Mouse (Mus musculus): Measurements from ENCODE around the gene Cadps2. TPM values are rescaled to one million over a fixed set of nuclear protein-coding genes. Genes with fewer than 3 reads are reported as not detected.

Gene Cadps2
- total and polyA plus RNA-seq, 3 experiments = 0.87 TPM; not detected in 2

DNA sequence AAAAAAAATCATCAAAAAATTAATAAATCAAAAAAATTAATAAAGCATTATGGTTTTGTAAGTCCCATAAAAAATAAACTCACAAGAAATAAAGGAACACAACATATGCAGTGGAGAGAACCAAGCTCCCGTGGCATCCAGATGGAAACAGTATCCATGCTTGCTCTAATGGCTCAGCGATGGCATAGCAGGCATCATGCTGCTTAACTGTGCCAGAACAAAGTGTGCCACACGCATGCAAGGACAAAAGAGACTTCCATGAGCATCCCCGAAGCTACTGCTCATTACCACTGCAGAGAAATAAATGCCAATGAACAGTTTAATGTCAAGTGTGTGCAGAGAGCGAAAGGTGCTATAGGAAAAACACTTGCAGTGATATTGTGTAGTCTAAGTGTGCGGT lies 29.9 kb downstream of the Cadps2 start:
- TF ChIP-seq GATA1 (IDR thresholded peaks at IDR 0.05; ENCODE audit: borderline replicate concordance, low read length) (no peak), GATA2 (IDR thresholded peaks at IDR 0.05; ENCODE audit: borderline replicate concordance, low read depth, low read length) (no peak), CTCF (IDR thresholded peaks at IDR 0.05; ENCODE audit: low read depth, low read length) (no peak), POLR2AphosphoS5 (IDR thresholded peaks at IDR 0.05; ENCODE audit: insufficient replicate concordance, low read depth, low read length) (no peak), TAL1 (conservative IDR thresholded peaks at IDR 0.05; ENCODE audit: low read depth, low read length) (no peak)
- ATAC-seq (ENCODE audit: extremely low read depth, insufficient number of reproducible peaks, low FRiP score, poor library complexity, severe bottlenecking) (no peak), DNase-seq (ENCODE audit: low spot score) (no peak)

DNA sequence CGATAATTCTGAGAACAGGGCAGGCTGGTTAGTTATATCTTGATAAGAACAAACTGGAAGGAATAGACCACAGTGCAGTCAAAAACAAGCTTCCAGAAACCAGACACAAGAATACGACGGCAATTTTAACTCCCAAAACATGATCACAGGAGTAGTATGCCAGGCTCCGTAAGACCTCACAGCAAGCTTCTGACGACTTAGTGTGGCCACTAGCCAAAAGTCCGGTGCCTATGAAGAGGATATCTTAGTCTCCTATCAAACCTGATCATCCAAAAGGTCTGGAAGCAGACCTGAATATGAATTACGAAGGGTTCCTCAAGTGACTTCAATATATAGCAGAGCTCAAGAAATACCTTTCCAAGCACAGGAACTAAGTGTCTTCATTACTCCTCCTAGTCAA lies 33.9 kb downstream of the Cadps2 start:
- H3K4me3 ChIP-seq (ENCODE audit: low read depth, low read length) = no peak overlapping the region
- no peak for ATAC-seq (ENCODE audit: extremely low read depth, insufficient number of reproducible peaks, low FRiP score, poor library complexity, severe bottlenecking)

More for the DNA sequence above, 29.9 kb downstream of the Cadps2 start:
- H3K9me3 ChIP-seq (replicated peaks) = peaks cover 5% of the 10 kb centered on the region; the same call in 1 of the 2 replicates
- H3K36me3 ChIP-seq (replicated peaks) = no peaks in the 10 kb centered on the region
- no peaks in the 10 kb centered on the region for H3K27me3 ChIP-seq (ENCODE audit: insufficient read depth, low read length)
- no peak overlapping the region for H3K4me3 ChIP-seq (ENCODE audit: low read depth, low read length)
- no peaks in the 10 kb centered on the region for H3K4me1 ChIP-seq (ENCODE audit: insufficient read depth, low read depth, low read length)

GRCm38 (mm10) chr6:23791822-23792221 lies 47.4 kb downstream of the Cadps2 start:
- no peaks in the 10 kb centered on the region for H3K9me3 ChIP-seq (replicated peaks)
- TF ChIP-seq GATA2 (IDR thresholded peaks at IDR 0.05; ENCODE audit: borderline replicate concordance, low read depth, low read length) = no peak
- TF ChIP-seq TAL1 (conservative IDR thresholded peaks at IDR 0.05; ENCODE audit: low read depth, low read length) = no peak
- no peak for TF ChIP-seq POLR2AphosphoS5 (IDR thresholded peaks at IDR 0.05; ENCODE audit: insufficient replicate concordance, low read depth, low read length)
- TF ChIP-seq CTCF (IDR thresholded peaks at IDR 0.05; ENCODE audit: low read depth, low read length) = no peak
- TF ChIP-seq GATA1 (IDR thresholded peaks at IDR 0.05; ENCODE audit: borderline replicate concordance, low read length) = no peak
- no peak for DNase-seq (ENCODE audit: low spot score)
- H3K36me3 ChIP-seq (replicated peaks) = no peaks in the 10 kb centered on the region
- H3K4me1 ChIP-seq (ENCODE audit: insufficient read depth, low read depth, low read length) = no peaks in the 10 kb centered on the region
- no peak for ATAC-seq (ENCODE audit: extremely low read depth, insufficient number of reproducible peaks, low FRiP score, poor library complexity, severe bottlenecking)
- no peak overlapping the region for H3K4me3 ChIP-seq (ENCODE audit: low read depth, low read length)
- H3K27me3 ChIP-seq (ENCODE audit: insufficient read depth, low read length) = no peaks in the 10 kb centered on the region

More for the DNA sequence above, 33.9 kb downstream of the Cadps2 start:
- no peaks in the 10 kb centered on the region for H3K9me3 ChIP-seq (replicated peaks)
- H3K36me3 ChIP-seq (replicated peaks) = no peaks in the 10 kb centered on the region
- no peaks in the 10 kb centered on the region for H3K27me3 ChIP-seq (ENCODE audit: insufficient read depth, low read length)
- no peak for TF ChIP-seq GATA2 (IDR thresholded peaks at IDR 0.05; ENCODE audit: borderline replicate concordance, low read depth, low read length)
- TF ChIP-seq POLR2AphosphoS5 (IDR thresholded peaks at IDR 0.05; ENCODE audit: insufficient replicate concordance, low read depth, low read length) = no peak
- TF ChIP-seq TAL1 (conservative IDR thresholded peaks at IDR 0.05; ENCODE audit: low read depth, low read length) = no peak
- no peak for TF ChIP-seq GATA1 (IDR thresholded peaks at IDR 0.05; ENCODE audit: borderline replicate concordance, low read length)
- H3K4me1 ChIP-seq (ENCODE audit: insufficient read depth, low read depth, low read length) = no peaks in the 10 kb centered on the region
- DNase-seq (ENCODE audit: low spot score) = no peak

GRCm38 (mm10) chr6:23777641-23778040 lies 61.6 kb downstream of the Cadps2 start:
- ATAC-seq (ENCODE audit: extremely low read depth, insufficient number of reproducible peaks, low FRiP score, poor library complexity, severe bottlenecking) = no peak
- H3K4me1 ChIP-seq (ENCODE audit: insufficient read depth, low read depth, low read length) = no peaks in the 10 kb centered on the region
- no peaks in the 10 kb centered on the region for H3K36me3 ChIP-seq (replicated peaks)
- no peaks in the 10 kb centered on the region for H3K27me3 ChIP-seq (ENCODE audit: insufficient read depth, low read length)
- H3K4me3 ChIP-seq (ENCODE audit: low read depth, low read length) = no peak overlapping the region
- no peaks in the 10 kb centered on the region for H3K9me3 ChIP-seq (replicated peaks)
- no peak for DNase-seq (ENCODE audit: low spot score)
- TF ChIP-seq TAL1 (conservative IDR thresholded peaks at IDR 0.05; ENCODE audit: low read depth, low read length) (no peak), GATA1 (IDR thresholded peaks at IDR 0.05; ENCODE audit: borderline replicate concordance, low read length) (no peak), CTCF (IDR thresholded peaks at IDR 0.05; ENCODE audit: low read depth, low read length) (no peak), GATA2 (IDR thresholded peaks at IDR 0.05; ENCODE audit: borderline replicate concordance, low read depth, low read length) (no peak), POLR2AphosphoS5 (IDR thresholded peaks at IDR 0.05; ENCODE audit: insufficient replicate concordance, low read depth, low read length) (no peak)

GRCm38 (mm10) chr6:23762204-23762603 lies 77.0 kb downstream of the Cadps2 start:
- Histone ChIP-seq H3K9me3 (replicated peaks) (no peaks in the 10 kb centered on the region), H3K27me3 (ENCODE audit: insufficient read depth, low read length) (no peaks in the 10 kb centered on the region), H3K4me3 (ENCODE audit: low read depth, low read length) (no peak overlapping the region), H3K36me3 (replicated peaks) (no peaks in the 10 kb centered on the region), H3K4me1 (ENCODE audit: insufficient read depth, low read depth, low read length) (no peaks in the 10 kb centered on the region)
- ATAC-seq (ENCODE audit: extremely low read depth, insufficient number of reproducible peaks, low FRiP score, poor library complexity, severe bottlenecking) (no peak), DNase-seq (ENCODE audit: low spot score) (no peak)
- no peak for TF ChIP-seq CTCF (IDR thresholded peaks at IDR 0.05; ENCODE audit: low read depth, low read length)
- no peak for TF ChIP-seq GATA1 (IDR thresholded peaks at IDR 0.05; ENCODE audit: borderline replicate concordance, low read length)
- TF ChIP-seq GATA2 (IDR thresholded peaks at IDR 0.05; ENCODE audit: borderline replicate concordance, low read depth, low read length) = no peak
- TF ChIP-seq TAL1 (conservative IDR thresholded peaks at IDR 0.05; ENCODE audit: low read depth, low read length) = no peak
- TF ChIP-seq POLR2AphosphoS5 (IDR thresholded peaks at IDR 0.05; ENCODE audit: insufficient replicate concordance, low read depth, low read length) = no peak

GRCm38 (mm10) chr6:23758249-23758648 lies 81.0 kb downstream of the Cadps2 start:
- H3K9me3 ChIP-seq (replicated peaks) = no peaks in the 10 kb centered on the region
- ATAC-seq (ENCODE audit: extremely low read depth, insufficient number of reproducible peaks, low FRiP score, poor library complexity, severe bottlenecking) = no peak
- TF ChIP-seq CTCF (IDR thresholded peaks at IDR 0.05; ENCODE audit: low read depth, low read length) = no peak
- TF ChIP-seq POLR2AphosphoS5 (IDR thresholded peaks at IDR 0.05; ENCODE audit: insufficient replicate concordance, low read depth, low read length) = no peak
- TF ChIP-seq GATA2 (IDR thresholded peaks at IDR 0.05; ENCODE audit: borderline replicate concordance, low read depth, low read length) = no peak
- no peak for TF ChIP-seq TAL1 (conservative IDR thresholded peaks at IDR 0.05; ENCODE audit: low read depth, low read length)
- TF ChIP-seq GATA1 (IDR thresholded peaks at IDR 0.05; ENCODE audit: borderline replicate concordance, low read length) = no peak
- no peaks in the 10 kb centered on the region for H3K4me1 ChIP-seq (ENCODE audit: insufficient read depth, low read depth, low read length)
- no peak overlapping the region for H3K4me3 ChIP-seq (ENCODE audit: low read depth, low read length)
- DNase-seq (ENCODE audit: low spot score) = no peak
- H3K27me3 ChIP-seq (ENCODE audit: insufficient read depth, low read length) = no peaks in the 10 kb centered on the region
- H3K36me3 ChIP-seq (replicated peaks) = no peaks in the 10 kb centered on the region
